Mouse (Mus musculus) left cerebral cortex, postnatal 14 days (tissue): ENCODE results near the gene Spry2. TPM values are rescaled to one million over a fixed set of nuclear protein-coding genes. Genes with fewer than 3 reads are reported as not detected.

Experiments used
- DNase-seq, 2 experiments: peaks; one replicate each; pipeline ENCODE4 v3.0.0; 2021 to 2022; ENCODE audit warnings: low spot score in 2 of 2, mixed read lengths in 1 of 2
- intact Hi-C: fragments of 180-260 bp; cut with DNase I; formaldehyde crosslinking; loops from one replicate; pipeline ENCODE4 v1.15.1; 2025
- total RNA-seq, 2 experiments: library from RNA; stranded (reverse); gene quantifications; 2 replicates each; pipeline ENCODE4 v1.2.3; 2021

Gene Spry2
- total RNA-seq, 2 experiments from 2014 or later, result 76.6 to 90.0 TPM

GRCm38 (mm10) chr14:105894971-105895873 is 1.4 kb downstream of the Spry2 start:
- peak; percentile 31 to 53 for DNase-seq
- intact Hi-C loops, result loop anchor here (5.0 to 10.0 kb wide), 5 partner anchors 413 to 610 kb away; no protein-coding TSS in a partner anchor

DNA sequence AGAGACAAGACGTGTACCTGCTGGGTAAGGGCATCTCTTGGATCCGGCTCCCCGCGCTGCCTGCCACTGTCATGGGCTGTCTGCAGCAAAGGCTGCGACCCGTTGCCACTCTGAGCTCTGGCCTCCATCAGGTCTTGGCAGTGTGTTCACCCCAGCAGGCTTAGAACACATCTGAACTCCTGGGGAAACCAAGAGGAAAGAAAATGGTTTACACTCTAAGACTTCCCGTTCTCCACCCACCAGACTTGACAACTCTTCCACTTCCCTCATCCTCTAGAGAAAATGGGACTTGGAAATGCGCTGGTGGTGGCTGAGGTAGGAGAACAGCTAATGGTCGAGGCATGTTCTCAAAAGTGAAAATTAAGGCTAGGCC is 3.0 kb downstream of the Spry2 start:
- intact Hi-C loops, result loop anchor here (10.0 kb wide), 1 partner anchor 611 kb away; no protein-coding TSS in a partner anchor
- DNase-seq, result peak; percentile 20 to 29

DNA sequence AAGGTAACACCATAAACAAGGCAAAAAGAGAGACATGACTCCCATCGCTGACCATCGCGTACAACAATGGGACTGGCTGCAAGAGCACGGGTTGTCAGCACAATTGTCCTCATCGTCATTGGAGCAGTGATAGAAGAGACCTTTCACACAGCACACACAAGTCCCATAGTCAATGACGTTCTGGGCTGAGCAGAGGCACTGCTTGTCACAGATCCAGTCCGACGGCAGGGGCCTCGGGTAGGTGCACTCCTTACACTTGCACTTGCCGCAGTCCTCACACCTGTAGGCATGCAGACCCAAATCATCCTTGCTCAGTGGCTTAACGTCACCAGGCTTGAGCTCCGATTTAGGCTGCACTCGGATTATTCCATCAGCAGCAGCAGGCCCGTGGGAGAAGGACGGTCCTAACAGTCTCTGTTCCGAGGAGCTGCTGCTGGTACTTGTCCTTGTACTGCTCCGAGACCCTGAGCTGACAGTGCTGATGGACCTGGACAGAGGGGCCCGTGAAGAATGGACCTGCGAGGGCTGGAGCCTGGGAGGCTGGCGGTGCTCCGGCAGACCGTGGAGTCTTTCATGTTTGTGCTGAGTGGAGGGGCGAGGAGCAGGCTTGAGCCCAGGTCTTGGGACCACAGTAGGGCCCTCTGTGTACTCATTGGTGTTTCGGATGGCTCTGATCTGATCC is 3.5 kb downstream of the Spry2 start:
- peak; percentile 34 to 42 for DNase-seq
- intact Hi-C loops, result loop anchor here (10.0 kb wide), 1 partner anchor 612 kb away; no protein-coding TSS in a partner anchor

DNA sequence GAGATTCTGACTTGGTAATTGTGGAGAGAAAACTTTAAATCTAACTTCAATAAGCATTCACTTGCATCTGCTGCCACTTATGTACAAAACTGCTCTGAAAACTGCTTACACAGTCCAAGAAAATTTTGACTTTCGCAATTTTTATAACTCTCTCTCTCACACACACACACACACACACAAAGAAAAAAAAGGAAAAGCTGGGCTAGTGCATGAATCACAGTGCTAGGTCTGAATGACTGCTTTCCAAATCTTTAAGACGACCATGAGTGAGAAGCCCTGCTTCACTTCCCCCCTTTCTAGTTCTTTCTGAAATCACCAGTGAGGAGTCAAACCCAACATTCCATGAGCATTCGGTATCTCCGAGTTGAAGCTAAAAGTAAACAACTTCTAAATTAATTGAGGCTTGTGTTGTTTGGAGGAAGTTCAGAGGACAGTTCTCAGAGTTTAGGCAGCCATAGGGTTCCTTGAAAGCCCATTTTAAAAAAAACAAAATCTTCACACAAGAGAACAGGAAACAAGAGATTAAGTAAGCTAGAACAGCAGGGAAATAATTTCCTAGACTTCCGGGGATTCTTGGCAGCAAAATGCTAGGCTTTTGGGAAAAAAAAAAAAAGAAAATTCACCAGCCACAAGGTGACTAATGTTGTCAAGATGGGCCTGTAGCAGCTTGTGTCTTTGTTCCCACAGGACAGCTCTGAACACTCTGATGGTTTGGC is 5.9 kb downstream of the Spry2 start:
- intact Hi-C loops, result loop anchor here (10.0 kb wide), 1 partner anchor 614 kb away; no protein-coding TSS in a partner anchor
- DNase-seq, result no peak

DNA sequence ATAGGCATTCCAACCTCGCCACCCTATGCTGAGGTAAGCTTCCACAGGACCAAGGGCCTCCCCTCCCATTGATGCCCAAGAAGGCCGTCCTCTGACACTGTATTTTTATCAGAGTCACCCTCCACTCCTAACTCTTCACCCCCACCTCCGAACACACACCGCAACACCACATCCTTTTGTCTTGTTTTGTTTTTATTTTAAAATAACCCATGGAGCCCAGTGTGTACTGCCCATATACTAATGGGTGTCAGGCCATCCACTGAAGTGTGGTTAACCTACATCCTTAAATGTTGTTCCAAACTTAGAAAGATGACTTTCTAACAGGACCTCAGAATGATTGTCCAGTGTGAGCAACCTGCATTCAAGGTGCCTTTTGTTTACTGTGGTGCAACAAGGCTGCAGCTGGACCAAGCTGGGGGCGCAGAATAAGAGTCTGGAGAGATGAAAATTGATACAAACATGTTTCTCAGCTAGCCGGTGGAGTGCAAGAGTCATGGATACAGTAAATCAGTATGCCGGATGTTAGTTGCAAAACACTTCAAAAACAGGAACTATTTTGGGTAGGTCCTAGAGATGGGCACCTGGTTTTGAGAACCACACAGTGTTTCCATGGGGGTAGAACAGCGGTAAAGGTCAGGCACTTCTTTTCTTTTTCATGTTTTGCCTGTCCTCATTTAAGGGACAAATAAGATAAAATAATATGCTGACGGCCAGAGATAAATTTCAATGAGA is 9.8 kb downstream of the Spry2 start:
- DNase-seq, result no peak
- intact Hi-C loops, result no loop called here

- intact Hi-C loops, result no loop called here
- peak in 1 of 2 experiments; percentile 10 for DNase-seq
Observed at GRCm38 (mm10) chr14:105885249-105885648, 11.4 kb downstream of the Spry2 start.

DNA sequence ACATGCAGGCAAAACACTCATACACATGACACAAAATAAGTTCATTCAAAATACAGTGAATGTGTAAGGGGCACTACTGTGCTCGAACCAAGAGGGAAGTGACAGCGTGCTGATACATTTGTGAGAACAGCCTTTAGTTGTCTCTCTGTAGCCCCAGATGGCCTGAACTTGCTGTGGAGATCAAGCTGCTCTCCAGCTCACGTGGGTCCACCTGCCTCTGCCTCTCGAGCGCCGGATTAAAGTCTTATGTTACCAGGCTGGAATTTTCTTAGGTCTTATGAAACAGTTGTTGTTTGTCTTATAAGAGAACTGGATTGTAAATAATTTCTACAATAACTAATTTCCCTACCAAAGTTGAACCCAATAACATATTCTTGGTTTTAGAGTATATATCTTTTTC is 13.4 kb downstream of the Spry2 start:
- intact Hi-C loops, result no loop called here
- DNase-seq, result no peak

DNA sequence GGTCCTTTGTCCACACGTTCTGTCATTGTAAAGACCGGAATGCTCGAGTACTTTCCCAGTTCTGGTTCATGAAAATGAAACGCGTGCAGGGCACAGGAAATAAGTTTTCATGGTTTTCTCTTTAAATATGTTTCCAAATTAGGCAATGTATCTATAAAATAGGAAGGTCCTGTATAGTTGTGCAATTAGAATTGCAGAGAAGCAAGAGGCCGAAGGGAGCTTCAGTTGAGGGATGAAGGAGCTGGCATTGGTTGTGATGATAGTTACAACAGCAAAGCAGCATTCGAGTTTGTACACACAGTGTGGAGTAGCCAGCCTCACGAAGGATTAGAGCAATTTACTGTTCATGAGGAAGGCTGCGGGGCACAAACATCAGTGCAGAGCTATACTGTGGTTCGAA is 18.3 kb downstream of the Spry2 start:
- intact Hi-C loops, result no loop called here
- DNase-seq, result no peak

- intact Hi-C loops, result no loop called here
- no peak for DNase-seq
Observed at GRCm38 (mm10) chr14:105876375-105876774, 20.2 kb downstream of the Spry2 start.

GRCm38 (mm10) chr14:105870370-105870936 is 26.2 kb downstream of the Spry2 start:
- intact Hi-C loops, result no loop called here
- no peak for DNase-seq

- intact Hi-C loops, result no loop called here
- no peak for DNase-seq
Observed at GRCm38 (mm10) chr14:105865381-105865938, 31.2 kb downstream of the Spry2 start.

- DNase-seq, result no peak
- intact Hi-C loops, result no loop called here
Observed at GRCm38 (mm10) chr14:105862199-105862598, 34.4 kb downstream of the Spry2 start.

- no peak for DNase-seq
- intact Hi-C loops, result no loop called here
Observed at GRCm38 (mm10) chr14:105860920-105861319, 35.7 kb downstream of the Spry2 start.

- intact Hi-C loops, result no loop called here
- DNase-seq, result no peak
Observed at GRCm38 (mm10) chr14:105860276-105860675, 36.3 kb downstream of the Spry2 start.

- intact Hi-C loops, result no loop called here
- no peak for DNase-seq
Observed at GRCm38 (mm10) chr14:105859876-105860275, 36.7 kb downstream of the Spry2 start.

- DNase-seq, result no peak
- intact Hi-C loops, result no loop called here
Observed at GRCm38 (mm10) chr14:105859368-105859767, 37.3 kb downstream of the Spry2 start.

GRCm38 (mm10) chr14:105858935-105859334 is 37.7 kb downstream of the Spry2 start:
- DNase-seq, result no peak
- intact Hi-C loops, result no loop called here

- intact Hi-C loops, result no loop called here
- DNase-seq, result no peak
Observed at GRCm38 (mm10) chr14:105851359-105852067, 45.1 kb downstream of the Spry2 start.
